Mouse (Mus musculus): ENCODE results near the gene Mphosph8. TPM values are rescaled to one million over a fixed set of nuclear protein-coding genes. Genes with fewer than 3 reads are reported as not detected.

Mphosph8 gene
- total RNA-seq (2012; rRNA removed) (24.4 and 28.5 TPM in 2 replicates), total RNA-seq (2014; rRNA removed) (26.0 and 27.3 TPM in 2 replicates), polyA plus RNA-seq (2012; ENCODE audit: insufficient read length, low read depth) (40.7 and 47.9 TPM in 2 replicates)

GRCm38 (mm10) chr14:56667969-56668802, at the start of gene Mphosph8:
Gene Mphosph8 (plus strand): TSS chr14:56668248.
- Histone ChIP-seq H3K9me3 (replicated peaks; ENCODE audit: low read length) (no peaks in the 10 kb centered on the region), H3K4me3 (replicated peaks in 1 of 3; ENCODE audit: low read depth in 2 of 3, low read length in 2 of 3, poor library complexity in 1 of 3) (peak within 1 kb of the TSS; percentile 85 to 98 (median 87)), H3K27ac (ENCODE audit: insufficient read depth, low read depth) (peak within 1 kb of the TSS; percentile 73), H3K9ac (ENCODE audit: insufficient read depth, low read depth) (peak within 1 kb of the TSS; percentile 84), H3K4me2 (ENCODE audit: insufficient read depth, low read depth, poor library complexity, severe bottlenecking) (peak within 1 kb of the TSS; percentile 97), H3K27me3 (replicated peaks) (no peaks in the 10 kb centered on the region), H3K79me2 (replicated peaks; ENCODE audit: control insufficient read depth, extremely low read depth, insufficient read depth, poor library complexity, severe bottlenecking) (peaks cover 27% of the 10 kb centered on the region), H3K4me1 (ENCODE audit: control insufficient read depth in 1 of 2, insufficient read depth in 2 of 2) (peaks cover 0 to 20% of the 10 kb centered on the region in 2 experiments; a peak in 2 of 4 replicates), H3K36me3 (replicated peaks in 1 of 2; ENCODE audit: control insufficient read depth in 1 of 2, insufficient read depth in 1 of 2, low read length in 1 of 2) (peaks cover 3 to 18% of the 10 kb centered on the region in 2 experiments)
- dilution Hi-C loops (cut with MboI; ENCODE audit: extremely low pct_ligation_motif_present, extremely low pct_unique_long_range_greater_than_20kb, low sequenced_read_pairs) = no loop called here
- peak; percentile 99 for DNase-seq (ENCODE audit: extremely low read depth)
- in situ Hi-C loops (cut with MboI; ENCODE audit: low pct_ligation_motif_present, low pct_unique_long_range_greater_than_20kb, low sequenced_read_pairs) = no loop called here
- TF ChIP-seq SIN3A (IDR thresholded peaks at IDR 0.05; ENCODE audit: low read length) (peak; percentile 78), HCFC1 (IDR thresholded peaks at IDR 0.05; ENCODE audit: low read depth, low read length) (peak; percentile 77), BHLHE40 (IDR thresholded peaks at IDR 0.05; ENCODE audit: low read depth, low read length) (peak; percentile 99), RCOR1 (conservative IDR thresholded peaks at IDR 0.05; ENCODE audit: low read depth, low read length) (0 out of 2 replicates have a peak, but pooled peaks have one; percentile 58), CTCF (conservative IDR thresholded peaks at IDR 0.05 in 1 of 2, IDR thresholded peaks at IDR 0.05 in 1 of 2; ENCODE audit: low read depth in 2 of 2, low read length in 2 of 2) (no peak), PAX5 (IDR thresholded peaks at IDR 0.05; ENCODE audit: low read length) (no peak), MAX (IDR thresholded peaks at IDR 0.05; ENCODE audit: low read length) (peak; percentile 56; the same call in 1 of the 2 replicates), POLR2AphosphoS2 (IDR thresholded peaks at IDR 0.05; ENCODE audit: low read depth, low read length) (peak; percentile 88), TCF12 (IDR thresholded peaks at IDR 0.05; ENCODE audit: low read depth, low read length) (peak; percentile 90), ELF1 (IDR thresholded peaks at IDR 0.05; ENCODE audit: low read depth, low read length) (peak; percentile 90), TBP (conservative IDR thresholded peaks at IDR 0.05; ENCODE audit: low read depth, low read length) (no peak), ZMIZ1 (IDR thresholded peaks at IDR 0.05; ENCODE audit: low read depth, low read length) (peak; percentile 87), EP300 (IDR thresholded peaks at IDR 0.05; ENCODE audit: low read length) (0 out of 2 replicates have a peak, but pooled peaks have one; percentile 17), E2F4 (IDR thresholded peaks at IDR 0.05; ENCODE audit: insufficient replicate concordance, low read depth, low read length) (peak; percentile 79; the same call in 1 of the 2 replicates), POLR2A (IDR thresholded peaks at IDR 0.05; ENCODE audit: low read depth, low read length) (peak; percentile 92), KAT2A (IDR thresholded peaks at IDR 0.05; ENCODE audit: insufficient replicate concordance, low read length) (peak; percentile 92), ETS1 (conservative IDR thresholded peaks at IDR 0.05; ENCODE audit: low read depth, low read length) (peak; percentile 45), NELFE (IDR thresholded peaks at IDR 0.05; ENCODE audit: low read depth, low read length) (peak; percentile 89), ZKSCAN1 (IDR thresholded peaks at IDR 0.05; ENCODE audit: borderline replicate concordance, low read depth, low read length) (no peak), MAFK (IDR thresholded peaks at IDR 0.05; ENCODE audit: insufficient replicate concordance, low read length) (no peak; the same call in 1 of the 2 replicates), MAZ (IDR thresholded peaks at IDR 0.05; ENCODE audit: low read depth, low read length) (no peak), USF1 (IDR thresholded peaks at IDR 0.05; ENCODE audit: low read depth, low read length) (peak; percentile 43), MXI1 (IDR thresholded peaks at IDR 0.05; ENCODE audit: low read depth, low read length) (peak; percentile 86), NRF1 (IDR thresholded peaks at IDR 0.05; ENCODE audit: low read depth, low read length) (peak; percentile 58), MYC (IDR thresholded peaks at IDR 0.05; ENCODE audit: low read depth, low read length) (peak; percentile 64; the same call in 1 of the 2 replicates), CHD2 (IDR thresholded peaks at IDR 0.05; ENCODE audit: low read length) (peak; percentile 93), MEF2A (IDR thresholded peaks at IDR 0.05; ENCODE audit: borderline replicate concordance, low read depth, low read length) (peak; percentile 67), UBTF (IDR thresholded peaks at IDR 0.05; ENCODE audit: low read depth, low read length) (no peak), ZC3H11A (IDR thresholded peaks at IDR 0.05; ENCODE audit: low read depth, low read length) (no peak)
